In genomic region chr19:42561991-42562390, GRCm38 (mm10) we compare ENCODE assay signal across 12 mouse cellular contexts. TPM values are rescaled to one million over a fixed set of nuclear protein-coding genes. Genes with fewer than 3 reads are reported as not detected.
DNase-seq lines count a peak whose midpoint lies in the region; ATAC-seq lines count a peak whose summit lies in the region.
"Had no signal": no experiment of that assay in that cellular context is flagged by ENCODE, and none has a peak within 500 bp of the region (broad histone marks: within the 10 kb centered on the region; RNA-seq: fewer than 3 reads in every experiment).

No protein-coding gene starts in this region.

- no peaks in the 10 kb centered on the region for H3K9me3 ChIP-seq in heart, embryonic 11.5 days (replicated peaks; ENCODE audit: control insufficient read depth, low read length)
- no peaks in the 10 kb centered on the region for H3K9me3 ChIP-seq in midbrain, embryonic 11.5 days (ENCODE audit: control insufficient read depth, low read length)
- H3K9me3 ChIP-seq in midbrain, embryonic 16.5 days (replicated peaks; ENCODE audit: control insufficient read depth, low read length, poor library complexity, severe bottlenecking): no peaks in the 10 kb centered on the region
- no peaks in the 10 kb centered on the region for H3K9me3 ChIP-seq in forebrain, embryonic 10.5 days
- H3K9me3 ChIP-seq: embryonic facial prominence, embryonic 13.5 days; hindbrain, embryonic 12.5 days; liver, embryonic 13.5 days had no signal

- no peaks in the 10 kb centered on the region for H3K4me1 ChIP-seq in heart, embryonic 11.5 days (ENCODE audit: control insufficient read depth, insufficient read depth, low read length)
- no peaks in the 10 kb centered on the region for H3K4me1 ChIP-seq in midbrain, embryonic 11.5 days (ENCODE audit: control insufficient read depth, insufficient read depth, low read length)
- H3K4me1 ChIP-seq in midbrain, embryonic 16.5 days (ENCODE audit: control insufficient read depth, insufficient read depth, low read length): no peaks in the 10 kb centered on the region
- H3K4me1 ChIP-seq in forebrain, embryonic 10.5 days: no peaks in the 10 kb centered on the region
- H3K4me1 ChIP-seq: embryonic facial prominence, embryonic 13.5 days; hindbrain, embryonic 12.5 days; liver, embryonic 13.5 days had no signal

- H3K4me3 ChIP-seq in heart, embryonic 11.5 days (ENCODE audit: low read depth, low read length): no peak overlapping the region
- H3K4me3 ChIP-seq in midbrain, embryonic 11.5 days (ENCODE audit: low read depth, low read length): no peak overlapping the region
- H3K4me3 ChIP-seq in midbrain, embryonic 16.5 days (ENCODE audit: low read depth, low read length): no peak overlapping the region
- no peak overlapping the region for H3K4me3 ChIP-seq in forebrain, embryonic 10.5 days
- H3K4me3 ChIP-seq: embryonic facial prominence, embryonic 13.5 days; hindbrain, embryonic 12.5 days; liver, embryonic 13.5 days had no signal

- DNase-seq in heart, adult 11 months: peak; percentile 85
- DNase-seq in midbrain, embryonic 11.5 days (ENCODE audit: low spot score, missing footprints): peak; percentile 26
- peak; percentile 23 for DNase-seq in cerebellum, adult 9-11 months
- no peak for DNase-seq in ovary, adult 18-20 months (ENCODE audit: low spot score)
- DNase-seq in forebrain, embryonic 10.5 days (ENCODE audit: extremely low spot score, low spot score): no peak
- DNase-seq: liver, embryonic 13.5 days; midbrain, embryonic 14.5 days had no signal

- no peak overlapping the region for H3K9ac ChIP-seq in heart, embryonic 11.5 days (ENCODE audit: low read depth, low read length)
- no peak overlapping the region for H3K9ac ChIP-seq in midbrain, embryonic 11.5 days (ENCODE audit: low read length)
- no peak overlapping the region for H3K9ac ChIP-seq in midbrain, embryonic 16.5 days (ENCODE audit: low read depth, low read length)
- H3K9ac ChIP-seq: embryonic facial prominence, embryonic 13.5 days; hindbrain, embryonic 12.5 days; liver, embryonic 13.5 days had no signal

- WGBS in heart, embryonic 11.5 days (ENCODE audit: insufficient replicate concordance): 94% methylated on average over 1 of the region's 1 CpGs
- WGBS in midbrain, embryonic 11.5 days: 97% methylated on average over 1 of the region's 1 CpGs
- WGBS in midbrain, embryonic 16.5 days: 91% methylated on average over 1 of the region's 1 CpGs
- WGBS in forebrain, embryonic 10.5 days: 95% methylated on average over 1 of the region's 1 CpGs

- H3K4me2 ChIP-seq in heart, embryonic 11.5 days: no peak overlapping the region
- no peak overlapping the region for H3K4me2 ChIP-seq in midbrain, embryonic 11.5 days
- H3K4me2 ChIP-seq in midbrain, embryonic 16.5 days (ENCODE audit: low read length): no peak overlapping the region
- H3K4me2 ChIP-seq: embryonic facial prominence, embryonic 13.5 days; hindbrain, embryonic 12.5 days; liver, embryonic 13.5 days had no signal

- no peaks in the 10 kb centered on the region; the same call in 1 of the 2 replicates for H3K36me3 ChIP-seq in heart, embryonic 11.5 days (ENCODE audit: control insufficient read depth, insufficient read depth, low read length)
- H3K36me3 ChIP-seq in midbrain, embryonic 11.5 days (ENCODE audit: control insufficient read depth, insufficient read depth, low read length): peaks cover 3% of the 10 kb centered on the region
- H3K36me3 ChIP-seq in midbrain, embryonic 16.5 days (ENCODE audit: control insufficient read depth, insufficient read depth, low read length): no peaks in the 10 kb centered on the region
- H3K36me3 ChIP-seq in forebrain, embryonic 10.5 days (replicated peaks): peaks cover 29% of the 10 kb centered on the region

- ATAC-seq in heart, embryonic 11.5 days (replicated peaks; ENCODE audit: insufficient number of reproducible peaks, low FRiP score, low TSS enrichment): no peak
- ATAC-seq in midbrain, embryonic 11.5 days (ENCODE audit: low FRiP score): no peak
- ATAC-seq in midbrain, embryonic 16.5 days: no peak
- ATAC-seq: inflammation-experienced regulatory T-cells, adult 6 months had no signal

- H3K27me3 ChIP-seq in heart, embryonic 11.5 days (ENCODE audit: control insufficient read depth, insufficient read depth, low read length): no peaks in the 10 kb centered on the region
- H3K27me3 ChIP-seq in midbrain, embryonic 11.5 days (ENCODE audit: control insufficient read depth, insufficient read depth, low read length): no peaks in the 10 kb centered on the region
- no peaks in the 10 kb centered on the region for H3K27me3 ChIP-seq in midbrain, embryonic 16.5 days (ENCODE audit: control insufficient read depth, insufficient read depth, low read depth, low read length)
- no peaks in the 10 kb centered on the region for H3K27me3 ChIP-seq in forebrain, embryonic 10.5 days (ENCODE audit: poor library complexity, severe bottlenecking)
- H3K27me3 ChIP-seq: embryonic facial prominence, embryonic 13.5 days; hindbrain, embryonic 12.5 days; liver, embryonic 13.5 days had no signal

- H3K27ac ChIP-seq in heart, embryonic 11.5 days (ENCODE audit: low read depth, low read length): no peak overlapping the region
- no peak overlapping the region for H3K27ac ChIP-seq in midbrain, embryonic 11.5 days (ENCODE audit: low read depth, low read length)
- no peak overlapping the region for H3K27ac ChIP-seq in midbrain, embryonic 16.5 days (ENCODE audit: low read length)
- no peak overlapping the region for H3K27ac ChIP-seq in forebrain, embryonic 10.5 days
- H3K27ac ChIP-seq: embryonic facial prominence, embryonic 13.5 days; hindbrain, embryonic 12.5 days; liver, embryonic 13.5 days had no signal

RNA-seq across cellular contexts. Expression of gene R3hcc1l, which starts 43.4 kb away (rescaled TPM):
- polyA plus RNA-seq in heart, embryonic 11.5 days (2014; fragmentation: Nextera tagmentation; extraction: Ambion mirVana): 13.1 and 17.7 TPM in 2 replicates
- polyA plus RNA-seq in midbrain, embryonic 11.5 days (2014; fragmentation: Nextera tagmentation; extraction: Ambion mirVana): 26.3 and 28.0 TPM in 2 replicates
- 13.7 and 17.4 TPM in 2 replicates for polyA plus RNA-seq in midbrain, embryonic 16.5 days (2015; fragmentation: Nextera tagmentation; extraction: Ambion mirVana)
- polyA plus RNA-seq in forebrain, embryonic 10.5 days (2016; fragmentation: Nextera tagmentation; extraction: Ambion mirVana): 20.0 and 22.2 TPM in 2 replicates

RNA-seq across cellular contexts. Expression of gene Loxl4, which starts 50.6 kb away (rescaled TPM):
- 0.14 and 0.24 TPM in 2 replicates for polyA plus RNA-seq in heart, embryonic 11.5 days (2014; fragmentation: Nextera tagmentation; extraction: Ambion mirVana)
- 0.12 and 0.25 TPM in 2 replicates for polyA plus RNA-seq in midbrain, embryonic 11.5 days (2014; fragmentation: Nextera tagmentation; extraction: Ambion mirVana)
- 0.13 and 0.17 TPM in 2 replicates for polyA plus RNA-seq in midbrain, embryonic 16.5 days (2015; fragmentation: Nextera tagmentation; extraction: Ambion mirVana)
- polyA plus RNA-seq in forebrain, embryonic 10.5 days (2016; fragmentation: Nextera tagmentation; extraction: Ambion mirVana): 0.12 and 0.31 TPM in 2 replicates

Comparison
In these comparisons a context has a peak if more than half of its experiments do, and no peak if none do; other contexts are left out.
1. DNase-seq: peak in heart, adult 11 months (single experiment), midbrain, embryonic 11.5 days (single experiment) and cerebellum, adult 9-11 months (single experiment); none in ovary, adult 18-20 months (single experiment) and forebrain, embryonic 10.5 days (single experiment).